Mouse (Mus musculus): ENCODE measurements at regions not wholly inside any gene's neighbourhood (a gene's known extent, or its start where the extent isn't known, plus 50 kb on each side); places are given as distances from the start of the nearest gene placed in this dataset.
A peak's percentile ranks its signal among the peaks of the same experiment; 100 is the strongest.

GRCm38 (mm10) chr8:126667086-126667720, 73.4 kb upstream of the Irf2bp2 start:
- no peak for DNase-seq (ENCODE audit: low read depth)

DNA sequence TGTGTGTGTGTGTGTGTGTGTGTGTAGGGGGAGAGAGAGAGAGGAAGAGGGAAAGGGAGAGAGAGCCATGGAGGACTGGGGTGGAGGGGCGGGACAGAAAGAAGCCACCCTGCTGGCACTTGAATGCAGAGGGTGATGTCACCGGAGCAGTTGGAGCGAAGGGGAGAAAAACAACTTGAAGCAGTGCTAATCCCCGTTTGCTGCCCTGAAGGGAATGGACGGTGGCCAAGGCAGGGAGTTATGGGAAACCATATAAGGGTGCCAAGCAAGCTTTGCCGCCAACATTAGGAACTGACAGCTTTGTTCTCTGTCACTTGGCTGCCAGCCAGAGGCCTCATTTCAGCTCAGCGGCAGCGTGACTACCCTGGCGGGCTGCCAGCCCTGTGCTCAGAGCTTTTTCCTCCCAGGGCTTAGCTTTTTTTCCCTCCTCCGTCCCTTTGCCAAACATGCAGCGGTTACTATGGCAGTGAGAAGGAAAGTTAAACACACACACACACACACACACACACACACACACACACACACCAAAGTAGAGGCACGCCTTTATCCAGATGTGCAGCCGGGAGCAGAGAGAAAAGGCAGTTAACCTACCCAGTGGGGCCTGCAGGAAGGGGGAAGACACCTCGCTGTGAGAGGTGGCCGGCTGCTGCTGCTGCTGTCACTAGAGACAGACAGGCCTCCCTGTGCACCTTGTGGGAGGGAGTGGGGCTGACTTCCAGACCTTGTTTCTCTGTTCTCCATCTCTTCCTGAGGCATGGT, 72.7 kb upstream of the Irf2bp2 start:
- DNase-seq (ENCODE audit: low read depth): peak; percentile 100
- TF ChIP-seq POLR2A (IDR thresholded peaks at IDR 0.05; ENCODE audit: borderline replicate concordance, extremely low read depth, insufficient read depth, insufficient read length, poor library complexity, severe bottlenecking) (no peak), CTCF (IDR thresholded peaks at IDR 0.05; ENCODE audit: borderline replicate concordance, extremely low read depth, insufficient read depth, insufficient read length) (no peak)

More at GRCm38 (mm10) chr8:126667086-126667720, 73.4 kb upstream of the Irf2bp2 start:
- TF ChIP-seq CTCF (IDR thresholded peaks at IDR 0.05; ENCODE audit: borderline replicate concordance, extremely low read depth, insufficient read depth, insufficient read length): no peak
- TF ChIP-seq POLR2A (IDR thresholded peaks at IDR 0.05; ENCODE audit: borderline replicate concordance, extremely low read depth, insufficient read depth, insufficient read length, poor library complexity, severe bottlenecking): no peak

- DNase-seq (ENCODE audit: low read depth): peak; percentile 92
- TF ChIP-seq CTCF (IDR thresholded peaks at IDR 0.05; ENCODE audit: borderline replicate concordance, extremely low read depth, insufficient read depth, insufficient read length) (no peak), POLR2A (IDR thresholded peaks at IDR 0.05; ENCODE audit: borderline replicate concordance, extremely low read depth, insufficient read depth, insufficient read length, poor library complexity, severe bottlenecking) (no peak)
Observed at GRCm38 (mm10) chr8:126665581-126666241, 71.9 kb upstream of the Irf2bp2 start.

DNA sequence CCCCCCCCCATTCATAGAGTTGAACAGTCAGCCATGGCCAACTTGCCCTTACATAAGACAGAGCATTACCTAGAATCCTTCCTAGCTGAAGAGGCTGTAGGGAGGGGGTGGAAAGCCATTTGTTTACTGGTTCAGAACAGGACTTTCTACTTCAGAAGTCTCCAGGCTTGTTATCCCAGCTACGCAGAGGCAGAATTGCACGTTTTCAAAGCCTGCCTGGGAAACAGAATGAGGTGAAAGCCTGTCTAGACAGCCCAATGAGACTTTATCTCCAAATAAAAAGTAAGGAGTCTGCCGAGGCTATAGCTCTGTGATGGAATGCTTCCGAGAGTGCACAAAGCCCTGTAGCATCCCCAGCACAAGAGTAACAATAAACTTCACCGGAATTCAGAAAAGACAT, 71.1 kb upstream of the Irf2bp2 start:
- DNase-seq (ENCODE audit: low read depth): peak; percentile 47
- no peak for TF ChIP-seq CTCF (IDR thresholded peaks at IDR 0.05; ENCODE audit: borderline replicate concordance, extremely low read depth, insufficient read depth, insufficient read length)
- no peak for TF ChIP-seq POLR2A (IDR thresholded peaks at IDR 0.05; ENCODE audit: borderline replicate concordance, extremely low read depth, insufficient read depth, insufficient read length, poor library complexity, severe bottlenecking)

DNA sequence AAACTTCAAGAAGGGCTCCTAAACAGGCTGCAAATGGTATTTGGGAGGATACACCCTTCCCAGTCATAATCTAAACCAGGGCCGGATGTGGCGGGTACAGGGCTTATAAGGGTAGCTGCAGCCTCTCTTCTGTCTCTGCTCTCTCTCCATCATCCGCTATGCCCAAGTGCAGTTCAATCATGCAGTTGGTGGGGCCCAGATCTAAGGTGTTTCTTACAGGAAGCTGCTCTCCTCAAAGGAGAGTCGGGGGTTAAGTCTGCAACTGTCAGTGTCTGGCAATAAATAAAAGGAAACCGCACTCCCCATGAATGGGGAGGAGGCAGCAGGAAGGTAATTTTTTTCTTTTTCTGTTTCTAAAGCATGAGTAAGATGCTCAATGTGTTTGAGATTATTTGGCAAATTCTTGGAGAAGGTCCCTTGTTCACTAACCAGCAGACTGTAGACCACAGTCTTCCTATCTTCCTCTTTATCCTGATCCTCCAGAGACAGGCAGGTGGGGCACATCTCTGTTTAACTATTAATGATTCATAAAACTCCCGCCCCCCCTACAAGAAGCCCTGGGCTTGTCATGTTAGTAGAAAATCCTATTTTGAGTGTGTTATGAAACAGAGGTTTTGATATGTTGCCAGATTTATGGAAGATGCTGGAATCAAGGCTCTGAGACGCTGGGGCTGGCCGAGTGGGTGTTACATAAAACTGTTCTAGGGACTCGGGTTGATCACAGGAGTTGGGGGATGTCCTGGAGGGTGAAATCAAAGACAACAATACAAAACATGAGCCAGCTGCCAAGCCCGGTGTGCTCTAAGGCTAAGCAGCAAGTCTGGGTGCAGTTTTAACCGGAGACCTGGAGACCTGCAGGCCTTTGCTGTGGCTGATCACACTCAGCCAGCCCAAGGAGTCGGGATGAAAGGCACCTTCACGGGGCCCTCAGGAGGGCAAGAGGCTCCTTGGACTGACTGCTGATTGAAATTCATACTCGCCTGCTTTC, 69.3 kb upstream of the Irf2bp2 start:
- peak; percentile 52 for DNase-seq (ENCODE audit: low read depth)
- no peak for TF ChIP-seq CTCF (IDR thresholded peaks at IDR 0.05; ENCODE audit: borderline replicate concordance, extremely low read depth, insufficient read depth, insufficient read length)
- TF ChIP-seq POLR2A (IDR thresholded peaks at IDR 0.05; ENCODE audit: borderline replicate concordance, extremely low read depth, insufficient read depth, insufficient read length, poor library complexity, severe bottlenecking): no peak

- no peak for TF ChIP-seq POLR2A (IDR thresholded peaks at IDR 0.05; ENCODE audit: borderline replicate concordance, extremely low read depth, insufficient read depth, insufficient read length, poor library complexity, severe bottlenecking)
- DNase-seq (ENCODE audit: low read depth): no peak
Observed at GRCm38 (mm10) chr8:126662151-126662550, 68.4 kb upstream of the Irf2bp2 start.

- DNase-seq (ENCODE audit: low read depth): peak; percentile 80
- no peak for TF ChIP-seq CTCF (IDR thresholded peaks at IDR 0.05; ENCODE audit: borderline replicate concordance, extremely low read depth, insufficient read depth, insufficient read length)
- TF ChIP-seq POLR2A (IDR thresholded peaks at IDR 0.05; ENCODE audit: borderline replicate concordance, extremely low read depth, insufficient read depth, insufficient read length, poor library complexity, severe bottlenecking): no peak
Observed at GRCm38 (mm10) chr8:126661511-126662142, 67.8 kb upstream of the Irf2bp2 start.

GRCm38 (mm10) chr8:126660658-126661316, 67.0 kb upstream of the Irf2bp2 start:
- TF ChIP-seq POLR2A (IDR thresholded peaks at IDR 0.05; ENCODE audit: borderline replicate concordance, extremely low read depth, insufficient read depth, insufficient read length, poor library complexity, severe bottlenecking): no peak
- no peak for TF ChIP-seq CTCF (IDR thresholded peaks at IDR 0.05; ENCODE audit: borderline replicate concordance, extremely low read depth, insufficient read depth, insufficient read length)
- DNase-seq (ENCODE audit: low read depth): peak; percentile 93

GRCm38 (mm10) chr8:126659691-126660657, 66.2 kb upstream of the Irf2bp2 start:
- TF ChIP-seq POLR2A (IDR thresholded peaks at IDR 0.05; ENCODE audit: borderline replicate concordance, extremely low read depth, insufficient read depth, insufficient read length, poor library complexity, severe bottlenecking) (no peak), CTCF (IDR thresholded peaks at IDR 0.05; ENCODE audit: borderline replicate concordance, extremely low read depth, insufficient read depth, insufficient read length) (no peak)
- DNase-seq (ENCODE audit: low read depth): peak; percentile 73
